Comparison of ENCODE assay signal across 10 mouse cellular contexts in the genomic region with DNA sequence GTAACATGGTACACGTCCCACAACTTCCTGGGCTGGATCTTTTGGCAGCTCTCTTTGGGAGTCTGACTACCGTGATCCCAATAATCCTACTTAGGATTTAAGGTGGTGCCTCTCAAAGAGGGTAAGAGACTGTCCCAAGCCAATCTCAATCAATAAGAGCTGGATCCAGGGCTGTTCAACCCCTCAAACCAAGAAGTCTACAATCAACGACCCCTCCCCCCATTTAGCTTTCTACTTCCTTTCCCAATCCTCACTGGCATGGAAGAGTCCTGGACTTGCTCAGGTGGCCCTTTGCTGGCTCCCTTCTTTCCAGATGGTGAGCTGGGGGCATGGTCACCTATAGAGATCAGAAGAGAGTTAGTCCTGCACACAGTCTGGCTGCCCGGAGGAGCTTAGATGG. TPM values are rescaled to one million over a fixed set of nuclear protein-coding genes. Genes with fewer than 3 reads are reported as not detected.
A peak's percentile ranks its signal among the peaks of the same experiment; 100 is the strongest.
DNase-seq lines count a peak whose midpoint lies in the region; ATAC-seq and TF ChIP-seq lines count a peak whose summit lies in the region.
"Had no signal": no experiment of that assay in that cellular context is flagged by ENCODE, and none has a peak within 500 bp of the region (broad histone marks: within the 10 kb centered on the region; RNA-seq: fewer than 3 reads in every experiment).

No protein-coding gene starts in this region.

- DNase-seq in heart, adult 8-10 months (ENCODE audit: low spot score) = no peak
- no peak for DNase-seq in stomach, postnatal 0 days (ENCODE audit: low spot score)
- no peak for DNase-seq in layer of hippocampus, postnatal 36 days
- DNase-seq: heart, postnatal 36 days had no signal

- no peak for ATAC-seq in heart, embryonic 14.5 days (ENCODE audit: insufficient number of reproducible peaks, insufficient read depth, low FRiP score, low read depth)
- ATAC-seq in stomach, embryonic 14.5 days (ENCODE audit: insufficient number of reproducible peaks, insufficient read depth, low FRiP score, low read depth) = no peak
- ATAC-seq in stomach, postnatal 0 days (ENCODE audit: low FRiP score, low TSS enrichment) = no peak
- ATAC-seq in limb, embryonic 15.5 days (ENCODE audit: insufficient number of reproducible peaks, low FRiP score, low TSS enrichment, low read depth) = no peak
- ATAC-seq in stomach, embryonic 16.5 days (ENCODE audit: insufficient read depth, low FRiP score) = no peak
- ATAC-seq in erythroid progenitor cell, adult 5-6 weeks (replicated peaks; ENCODE audit: low FRiP score, poor library complexity, severe bottlenecking) = no peak

- no peak for TF ChIP-seq CTCF in stomach, postnatal 0 days (IDR thresholded peaks at IDR 0.05; ENCODE audit: low read depth)

- H3K4me2 ChIP-seq in heart, embryonic 14.5 days (ENCODE audit: low read length) = peak overlapping the region; percentile 92
- H3K4me2 ChIP-seq in stomach, embryonic 14.5 days (replicated peaks; ENCODE audit: low read depth, low read length) = peak overlapping the region; percentile 51; the same call in 1 of the 2 replicates
- H3K4me2 ChIP-seq in stomach, postnatal 0 days (replicated peaks; ENCODE audit: low read depth) = no peak overlapping the region
- peak overlapping the region; percentile 70; the same call in 1 of the 2 replicates for H3K4me2 ChIP-seq in limb, embryonic 15.5 days
- H3K4me2 ChIP-seq in stomach, embryonic 16.5 days (ENCODE audit: low read depth, low read length) = 0 out of 2 replicates have a peak overlapping the region, but pooled peaks have one; percentile 93

- no peak for TF ChIP-seq EP300 in stomach, postnatal 0 days (optimal IDR thresholded peaks at IDR 0.05)

- 77% methylated on average over 4 of the region's 4 CpGs for WGBS in heart, embryonic 14.5 days
- WGBS in stomach, embryonic 14.5 days = 79% methylated on average over 4 of the region's 4 CpGs
- 65% methylated on average over 4 of the region's 4 CpGs for WGBS in stomach, postnatal 0 days
- 78% methylated on average over 4 of the region's 4 CpGs for WGBS in limb, embryonic 15.5 days
- 76% methylated on average over 4 of the region's 4 CpGs for WGBS in stomach, embryonic 16.5 days

- no peaks in the 10 kb centered on the region for H3K9me3 ChIP-seq in heart, embryonic 14.5 days (ENCODE audit: control insufficient read depth, low read length)
- H3K9me3 ChIP-seq in stomach, embryonic 14.5 days (ENCODE audit: control insufficient read depth, low read depth, low read length) = no peaks in the 10 kb centered on the region
- H3K9me3 ChIP-seq in stomach, postnatal 0 days (ENCODE audit: control insufficient read depth, low read length) = no peaks in the 10 kb centered on the region
- H3K9me3 ChIP-seq in limb, embryonic 15.5 days = no peaks in the 10 kb centered on the region
- no peaks in the 10 kb centered on the region for H3K9me3 ChIP-seq in stomach, embryonic 16.5 days (replicated peaks; ENCODE audit: control insufficient read depth, low read length)

- no peak overlapping the region; the same call in 1 of the 2 replicates for H3K9ac ChIP-seq in heart, embryonic 14.5 days (ENCODE audit: low read length)
- H3K9ac ChIP-seq in stomach, embryonic 14.5 days (replicated peaks; ENCODE audit: low read depth, low read length) = peak overlapping the region; percentile 2; the same call in 1 of the 2 replicates
- H3K9ac ChIP-seq in stomach, postnatal 0 days (ENCODE audit: low read length) = no peak overlapping the region
- peak overlapping the region; percentile 17; the same call in 1 of the 2 replicates for H3K9ac ChIP-seq in limb, embryonic 15.5 days
- no peak overlapping the region for H3K9ac ChIP-seq in stomach, embryonic 16.5 days (ENCODE audit: low read length)

- H3K4me1 ChIP-seq in heart, embryonic 14.5 days (ENCODE audit: control insufficient read depth in 2 of 2, insufficient read depth in 2 of 2, low read length in 2 of 2) = peaks cover 11 to 14% of the 10 kb centered on the region in 2 experiments
- peaks cover 18% of the 10 kb centered on the region for H3K4me1 ChIP-seq in stomach, embryonic 14.5 days (ENCODE audit: control insufficient read depth, insufficient read depth, low read length)
- no peaks in the 10 kb centered on the region for H3K4me1 ChIP-seq in stomach, postnatal 0 days (replicated peaks; ENCODE audit: control insufficient read depth, insufficient read depth)
- peaks cover 38% of the 10 kb centered on the region for H3K4me1 ChIP-seq in limb, embryonic 15.5 days
- H3K4me1 ChIP-seq in stomach, embryonic 16.5 days (ENCODE audit: control insufficient read depth, insufficient read depth, low read length) = peaks cover 19% of the 10 kb centered on the region

- H3K4me3 ChIP-seq in heart, embryonic 14.5 days (ENCODE audit: control insufficient read depth in 1 of 2, insufficient read depth in 1 of 2, low read depth in 1 of 2, low read length in 2 of 2) = no peak overlapping the region
- H3K4me3 ChIP-seq in stomach, embryonic 14.5 days (ENCODE audit: low read depth, low read length) = peak overlapping the region; percentile 47; the same call in 1 of the 2 replicates
- no peak overlapping the region for H3K4me3 ChIP-seq in stomach, postnatal 0 days (ENCODE audit: low read depth, low read length)
- H3K4me3 ChIP-seq in limb, embryonic 15.5 days = peak overlapping the region; percentile 50; the same call in 1 of the 2 replicates
- no peak overlapping the region for H3K4me3 ChIP-seq in stomach, embryonic 16.5 days (replicated peaks; ENCODE audit: low read length)

- peaks cover 51% of the 10 kb centered on the region for H3K36me3 ChIP-seq in heart, embryonic 14.5 days (ENCODE audit: control insufficient read depth, insufficient read depth, low read length)
- H3K36me3 ChIP-seq in stomach, embryonic 14.5 days (ENCODE audit: control insufficient read depth, insufficient read depth, low read length) = peaks cover 37% of the 10 kb centered on the region
- peaks cover 13% of the 10 kb centered on the region; the same call in 1 of the 2 replicates for H3K36me3 ChIP-seq in stomach, postnatal 0 days (ENCODE audit: control insufficient read depth, insufficient read depth, low read length)
- peaks cover 46% of the 10 kb centered on the region for H3K36me3 ChIP-seq in limb, embryonic 15.5 days
- 0 out of 2 replicates have a peak, but pooled peaks cover 15% of the 10 kb centered on the region for H3K36me3 ChIP-seq in stomach, embryonic 16.5 days (ENCODE audit: control insufficient read depth, insufficient read depth, low read length)

- H3K27me3 ChIP-seq in heart, embryonic 14.5 days (ENCODE audit: control insufficient read depth, insufficient read depth, low read length) = no peaks in the 10 kb centered on the region
- H3K27me3 ChIP-seq in stomach, embryonic 14.5 days (ENCODE audit: control insufficient read depth, insufficient read depth, low read length) = no peaks in the 10 kb centered on the region
- no peaks in the 10 kb centered on the region for H3K27me3 ChIP-seq in stomach, postnatal 0 days (ENCODE audit: control insufficient read depth, insufficient read depth, low read length)
- no peaks in the 10 kb centered on the region for H3K27me3 ChIP-seq in limb, embryonic 15.5 days
- H3K27me3 ChIP-seq in stomach, embryonic 16.5 days (ENCODE audit: control insufficient read depth, insufficient read depth, low read length) = no peaks in the 10 kb centered on the region

- H3K27ac ChIP-seq in heart, embryonic 14.5 days (replicated peaks in 1 of 2; ENCODE audit: control insufficient read depth in 1 of 2, insufficient read depth in 1 of 2, low read depth in 2 of 2, low read length in 2 of 2) = peak overlapping the region in 1 of 2 experiments; percentile 100; a peak in 1 of 4 replicates
- no peak overlapping the region for H3K27ac ChIP-seq in stomach, embryonic 14.5 days (ENCODE audit: low read length)
- no peak overlapping the region; the same call in 1 of the 2 replicates for H3K27ac ChIP-seq in stomach, postnatal 0 days (replicated peaks)
- H3K27ac ChIP-seq in limb, embryonic 15.5 days = peak overlapping the region; percentile 97; the same call in 1 of the 2 replicates
- H3K27ac ChIP-seq in stomach, embryonic 16.5 days (ENCODE audit: low read length) = no peak overlapping the region

RNA-seq across cellular contexts. Expression of gene Mus81, which starts 1.4 kb away (rescaled TPM):
- 36.6 and 37.5 TPM in 2 replicates for polyA plus RNA-seq in heart, embryonic 14.5 days (2014; fragmentation: Nextera tagmentation; extraction: Ambion mirVana)
- 10 to 100 TPM; 15.8 to 27.3 (median 21.9) TPM for total RNA-seq in heart, adult 8-10 months (2022)
- 41.2 and 46.6 TPM in 2 replicates for polyA plus RNA-seq in stomach, embryonic 14.5 days (2014; fragmentation: Nextera tagmentation; extraction: Ambion mirVana)
- 18.4 and 18.5 TPM in 2 replicates for polyA plus RNA-seq in stomach, postnatal 0 days (2015; fragmentation: Nextera tagmentation; extraction: Ambion mirVana)
- 35.5 and 36.6 TPM in 2 replicates for polyA plus RNA-seq in limb, embryonic 15.5 days (2015; fragmentation: Nextera tagmentation; extraction: Ambion mirVana)
- 36.5 and 37.6 TPM in 2 replicates for polyA plus RNA-seq in stomach, embryonic 16.5 days (2015; fragmentation: Nextera tagmentation; extraction: Ambion mirVana)
- total RNA-seq in layer of hippocampus, postnatal 36 days (2021) = 10 to 100 TPM; 37.6 to 39.3 TPM
- total RNA-seq in erythroid progenitor cell, adult 5-6 weeks (2015; ENCODE audit: low replicate concordance) = 2.5 and 59.5 TPM in 2 replicates
- 6.5 and 11.2 TPM in 2 replicates for total RNA-seq in erythroid progenitor cell, adult 5-6 weeks (2017; ENCODE audit: low replicate concordance)

RNA-seq across cellular contexts. Expression of gene Cfl1, which starts 3.5 kb away (rescaled TPM):
- polyA plus RNA-seq in heart, embryonic 14.5 days (2014; fragmentation: Nextera tagmentation; extraction: Ambion mirVana) = 1,876 and 1,886 TPM in 2 replicates
- 100 to 1,000 TPM; 142 to 201 (median 170) TPM for total RNA-seq in heart, adult 8-10 months (2022)
- polyA plus RNA-seq in stomach, embryonic 14.5 days (2014; fragmentation: Nextera tagmentation; extraction: Ambion mirVana) = 2,904 and 2,937 TPM in 2 replicates
- 1,281 and 1,389 TPM in 2 replicates for polyA plus RNA-seq in stomach, postnatal 0 days (2015; fragmentation: Nextera tagmentation; extraction: Ambion mirVana)
- polyA plus RNA-seq in limb, embryonic 15.5 days (2015; fragmentation: Nextera tagmentation; extraction: Ambion mirVana) = 2,209 and 2,356 TPM in 2 replicates
- polyA plus RNA-seq in stomach, embryonic 16.5 days (2015; fragmentation: Nextera tagmentation; extraction: Ambion mirVana) = 2,233 and 2,288 TPM in 2 replicates
- 1,000 to 10,000 TPM; 1,234 to 1,394 TPM for total RNA-seq in layer of hippocampus, postnatal 36 days (2021)
- 720 and 762 TPM in 2 replicates for total RNA-seq in erythroid progenitor cell, adult 5-6 weeks (2015; ENCODE audit: low replicate concordance)
- total RNA-seq in erythroid progenitor cell, adult 5-6 weeks (2017; ENCODE audit: low replicate concordance) = 460 and 469 TPM in 2 replicates

RNA-seq across cellular contexts. Expression of gene Efemp2, which starts 13.0 kb away (rescaled TPM):
- polyA plus RNA-seq in heart, embryonic 14.5 days (2014; fragmentation: Nextera tagmentation; extraction: Ambion mirVana) = 60.8 and 68.9 TPM in 2 replicates
- total RNA-seq in heart, adult 8-10 months (2022) = 10 to 100 TPM in 2 of 4 experiments, 1 to 10 TPM in 2; 6.5 to 11.2 (median 9.5) TPM
- 177 and 179 TPM in 2 replicates for polyA plus RNA-seq in stomach, embryonic 14.5 days (2014; fragmentation: Nextera tagmentation; extraction: Ambion mirVana)
- 59.7 and 67.0 TPM in 2 replicates for polyA plus RNA-seq in stomach, postnatal 0 days (2015; fragmentation: Nextera tagmentation; extraction: Ambion mirVana)
- 221 and 223 TPM in 2 replicates for polyA plus RNA-seq in limb, embryonic 15.5 days (2015; fragmentation: Nextera tagmentation; extraction: Ambion mirVana)
- 156 and 167 TPM in 2 replicates for polyA plus RNA-seq in stomach, embryonic 16.5 days (2015; fragmentation: Nextera tagmentation; extraction: Ambion mirVana)
- total RNA-seq in layer of hippocampus, postnatal 36 days (2021) = 10 to 100 TPM; 10.9 to 12.4 TPM
- total RNA-seq in erythroid progenitor cell, adult 5-6 weeks (2015; ENCODE audit: low replicate concordance) = 5.0 TPM in 1 of 2 replicates, not detected in the other
- total RNA-seq in erythroid progenitor cell, adult 5-6 weeks (2017; ENCODE audit: low replicate concordance) = not detected in 2 replicates

RNA-seq across cellular contexts. Expression of gene 1700020D05Rik, which starts 16.8 kb away (rescaled TPM):
- polyA plus RNA-seq in heart, embryonic 14.5 days (2014; fragmentation: Nextera tagmentation; extraction: Ambion mirVana) = 0.20 TPM in 2 replicates
- total RNA-seq in heart, adult 8-10 months (2022) = 1 to 10 TPM in 1 of 4 experiments, under 1 TPM in 3; 0.52 to 1.4 (median 0.81) TPM
- polyA plus RNA-seq in stomach, embryonic 14.5 days (2014; fragmentation: Nextera tagmentation; extraction: Ambion mirVana) = 0.25 and 0.42 TPM in 2 replicates
- polyA plus RNA-seq in stomach, postnatal 0 days (2015; fragmentation: Nextera tagmentation; extraction: Ambion mirVana) = not detected in 2 replicates
- not detected in 2 replicates for polyA plus RNA-seq in limb, embryonic 15.5 days (2015; fragmentation: Nextera tagmentation; extraction: Ambion mirVana)
- polyA plus RNA-seq in stomach, embryonic 16.5 days (2015; fragmentation: Nextera tagmentation; extraction: Ambion mirVana) = 0.13 TPM in 1 of 2 replicates, not detected in the other
- 1 to 10 TPM; 5.4 to 8.8 TPM for total RNA-seq in layer of hippocampus, postnatal 36 days (2021)
- total RNA-seq in erythroid progenitor cell, adult 5-6 weeks (2015; ENCODE audit: low replicate concordance) = 21.4 and 25.6 TPM in 2 replicates
- 13.8 and 18.7 TPM in 2 replicates for total RNA-seq in erythroid progenitor cell, adult 5-6 weeks (2017; ENCODE audit: low replicate concordance)
- total RNA-seq: common myeloid progenitor, adult 5-6 weeks had no signal

RNA-seq across cellular contexts. Expression of gene Ctsw, which starts 18.5 kb away (rescaled TPM):
- 0.84 and 1.4 TPM in 2 replicates for polyA plus RNA-seq in heart, embryonic 14.5 days (2014; fragmentation: Nextera tagmentation; extraction: Ambion mirVana)
- total RNA-seq in heart, adult 8-10 months (2022) = under 1 TPM in 3 of 4 experiments, not detected in 1; 0.29 to 0.38 (median 0.37) TPM
- polyA plus RNA-seq in stomach, embryonic 14.5 days (2014; fragmentation: Nextera tagmentation; extraction: Ambion mirVana) = 1.5 and 2.3 TPM in 2 replicates
- 0.29 and 0.50 TPM in 2 replicates for polyA plus RNA-seq in stomach, postnatal 0 days (2015; fragmentation: Nextera tagmentation; extraction: Ambion mirVana)
- 0.82 and 1.7 TPM in 2 replicates for polyA plus RNA-seq in limb, embryonic 15.5 days (2015; fragmentation: Nextera tagmentation; extraction: Ambion mirVana)
- polyA plus RNA-seq in stomach, embryonic 16.5 days (2015; fragmentation: Nextera tagmentation; extraction: Ambion mirVana) = 1.6 and 2.2 TPM in 2 replicates
- total RNA-seq in layer of hippocampus, postnatal 36 days (2021) = not detected
- total RNA-seq in erythroid progenitor cell, adult 5-6 weeks (2015; ENCODE audit: low replicate concordance) = 6.3 TPM in 1 of 2 replicates, not detected in the other
- not detected in 2 replicates for total RNA-seq in erythroid progenitor cell, adult 5-6 weeks (2017; ENCODE audit: low replicate concordance)

Comparison
In these comparisons a context has a peak if more than half of its experiments do, and no peak if none do; other contexts are left out.
1. H3K4me3 ChIP-seq: peak in stomach, embryonic 14.5 days (single experiment) and limb, embryonic 15.5 days (single experiment); none in heart, embryonic 14.5 days (0 of 2), stomach, postnatal 0 days (single experiment) and stomach, embryonic 16.5 days (single experiment).
2. H3K9ac ChIP-seq: peak in stomach, embryonic 14.5 days (single experiment) and limb, embryonic 15.5 days (single experiment); none in heart, embryonic 14.5 days (single experiment), stomach, postnatal 0 days (single experiment) and stomach, embryonic 16.5 days (single experiment).